Mouse (Mus musculus): ENCODE data around the gene Pdia3.
"Not testable (repeated sequence)": the region's sequence is repeated elsewhere in the genome, so short reads cannot be mapped to it uniquely, and the experiment has no call there.

The Pdia3 gene

DNA sequence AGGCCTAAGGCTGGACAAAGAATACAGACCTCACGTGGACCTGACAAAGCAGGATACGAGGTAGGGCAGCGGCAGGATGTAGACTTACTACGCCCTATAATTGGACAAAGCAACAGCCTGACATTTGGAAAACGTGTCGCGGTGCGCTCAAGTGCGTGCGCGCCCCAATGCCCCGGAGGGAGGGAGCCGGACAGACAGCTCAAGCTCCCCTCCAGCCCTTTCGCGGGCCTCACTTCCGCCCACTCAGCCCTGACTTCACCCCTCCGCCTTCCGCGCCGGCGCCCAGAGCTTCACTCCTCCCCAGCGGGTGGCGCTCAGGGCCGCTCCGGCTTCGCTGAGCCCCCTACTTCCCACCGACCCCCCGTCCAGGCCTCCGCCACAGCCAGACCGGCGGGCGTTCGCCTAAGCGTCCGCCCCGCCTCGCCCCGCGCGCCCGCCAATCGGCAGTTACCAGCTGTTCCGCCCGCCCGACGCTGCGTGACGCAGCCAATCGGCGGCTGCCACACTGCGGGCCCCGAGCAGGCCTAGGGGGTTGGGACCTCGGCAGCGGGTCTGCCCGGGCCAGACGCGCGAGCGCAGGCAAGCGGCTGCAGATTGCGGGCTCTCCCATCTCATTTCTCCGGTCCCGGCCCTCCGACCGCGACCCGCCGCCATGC is at the start of gene Pdia3, which contains the start of gene Catsper2:
Gene Pdia3 (plus strand): TSS at position 389 of the 656 bp plus-strand sequence.
Gene Catsper2 (minus strand): TSS at position 406 of the 656 bp plus-strand sequence.
- in situ Hi-C loops (cut with MseI, MboI), result no loop called here

GRCm38 (mm10) chr2:121368831-121369230 is 44.7 kb upstream of the Pdia3 start:
- in situ Hi-C loops (cut with MseI, MboI), result no loop called here

- in situ Hi-C loops (cut with MseI, MboI), result no loop called here
Measured at GRCm38 (mm10) chr2:121370921-121371320, 42.7 kb upstream of the Pdia3 start.

DNA sequence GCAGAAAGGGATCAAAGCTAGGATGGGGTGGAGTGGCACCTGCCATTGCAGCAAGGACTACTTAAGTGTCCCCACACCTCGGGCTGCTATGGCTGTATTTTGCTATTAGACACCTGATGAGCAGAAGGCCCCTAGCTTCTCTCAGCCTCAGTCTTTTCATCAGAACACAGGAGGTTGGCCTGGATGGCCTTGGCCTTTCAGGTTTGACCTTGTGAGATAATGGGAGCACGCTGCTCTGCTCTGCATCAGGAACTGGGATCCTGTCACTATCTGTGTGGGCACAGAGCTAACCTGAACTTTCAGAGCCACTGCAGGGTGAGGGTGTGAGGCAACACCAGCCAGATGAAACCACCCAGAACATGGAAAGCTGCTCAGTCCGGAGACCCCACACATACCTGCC is 41.3 kb upstream of the Pdia3 start:
- in situ Hi-C loops (cut with MseI, MboI), result no loop called here

DNA sequence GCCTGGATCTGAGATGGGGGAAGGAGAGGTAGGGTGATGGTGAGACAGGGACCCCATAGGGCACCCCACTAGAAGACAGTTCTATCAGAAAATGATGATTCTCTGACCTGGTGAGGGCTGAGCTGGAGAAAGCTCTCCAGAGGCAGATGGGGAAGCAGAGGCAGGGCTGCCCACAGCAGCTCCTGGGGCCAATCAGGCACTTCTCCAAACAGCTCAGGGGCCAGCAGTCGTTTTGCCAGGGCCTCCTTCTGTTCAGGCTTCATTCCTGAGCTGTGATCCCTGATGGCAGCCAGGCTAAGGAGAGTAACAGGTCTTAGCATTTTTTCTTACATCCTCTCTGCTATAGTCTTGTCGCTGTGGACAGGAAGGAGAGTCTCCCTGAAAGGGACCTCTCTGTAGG is 38.8 kb upstream of the Pdia3 start:
- in situ Hi-C loops (cut with MseI, MboI), result no loop called here

GRCm38 (mm10) chr2:121386961-121387575 is 26.5 kb upstream of the Pdia3 start, which contains the start of gene Strc:
Strc (minus strand) TSS chr2:121387168.
- in situ Hi-C loops (cut with MseI, MboI), result not testable (repeated sequence)

DNA sequence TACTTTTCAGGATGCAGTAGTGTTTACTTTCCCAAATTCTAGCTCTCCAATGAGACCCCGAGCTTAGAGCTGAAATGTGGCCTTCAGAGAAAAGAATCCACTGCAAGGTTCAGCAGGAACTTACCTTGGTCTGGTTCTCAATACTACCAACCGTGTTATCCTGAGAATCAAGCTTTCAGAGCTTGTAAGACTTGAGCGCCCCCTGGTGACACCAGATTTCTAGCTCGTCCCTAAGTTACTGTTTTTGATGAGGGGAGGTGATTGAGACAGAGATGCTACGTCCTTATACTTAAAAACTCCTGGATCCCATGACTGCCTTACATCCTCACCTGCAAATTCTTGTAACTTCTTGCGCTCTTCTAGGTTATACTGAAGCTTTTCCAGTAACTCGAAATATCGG is 17.0 kb upstream of the Pdia3 start:
- in situ Hi-C loops (cut with MseI, MboI), result no loop called here

DNA sequence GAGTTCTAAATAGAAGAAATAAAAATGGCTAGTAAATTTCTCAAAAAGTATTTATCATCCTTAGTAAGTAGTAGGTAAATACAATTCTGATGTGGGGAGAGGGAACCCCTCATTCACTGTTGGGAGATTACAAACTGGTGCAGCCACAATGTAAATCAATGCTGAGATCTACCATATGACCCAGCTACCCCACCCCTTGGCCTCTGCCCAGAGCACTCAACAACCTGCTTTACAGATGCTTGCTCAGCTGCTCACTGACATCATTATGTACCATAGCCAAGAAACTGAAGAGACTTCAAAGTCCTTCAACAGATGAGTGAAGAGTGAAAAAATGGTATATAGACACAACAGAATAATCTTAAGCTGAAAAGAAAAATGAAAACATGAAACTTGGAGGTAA is 10.3 kb upstream of the Pdia3 start:
- in situ Hi-C loops (cut with MseI, MboI), result no loop called here

DNA sequence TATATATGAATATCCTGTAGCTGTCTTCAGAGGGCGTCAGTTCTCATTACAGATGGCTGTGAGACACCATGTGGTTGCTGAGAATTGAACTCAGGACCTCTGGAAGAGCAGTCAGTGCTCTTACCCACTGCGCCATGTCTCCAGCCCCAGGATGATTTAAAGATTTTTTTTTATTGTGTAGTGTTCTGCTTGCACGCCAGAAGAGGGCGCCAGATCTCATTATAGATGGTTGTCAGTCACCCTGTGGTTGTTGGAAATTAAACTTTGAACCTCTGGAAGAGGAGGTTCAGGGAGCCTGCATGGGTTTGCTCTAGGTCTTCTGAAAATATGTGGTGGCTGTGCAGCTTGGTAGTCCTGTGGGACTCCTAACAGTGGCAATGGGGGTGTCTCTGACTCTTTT is 5.4 kb upstream of the Pdia3 start:
- in situ Hi-C loops (cut with MseI, MboI), result no loop called here

GRCm38 (mm10) chr2:121412843-121413386 is 660 bp upstream of the Pdia3 start:
- in situ Hi-C loops (cut with MseI, MboI), result no loop called here

- in situ Hi-C loops (cut with MseI, MboI), result no loop called here
Measured at GRCm38 (mm10) chr2:121414139-121414685, 637 bp downstream of the Pdia3 start.

GRCm38 (mm10) chr2:121415103-121415502 is 1.5 kb downstream of the Pdia3 start:
- in situ Hi-C loops (cut with MseI, MboI), result no loop called here

GRCm38 (mm10) chr2:121415591-121415990 is 2.0 kb downstream of the Pdia3 start:
- in situ Hi-C loops (cut with MseI, MboI), result no loop called here

DNA sequence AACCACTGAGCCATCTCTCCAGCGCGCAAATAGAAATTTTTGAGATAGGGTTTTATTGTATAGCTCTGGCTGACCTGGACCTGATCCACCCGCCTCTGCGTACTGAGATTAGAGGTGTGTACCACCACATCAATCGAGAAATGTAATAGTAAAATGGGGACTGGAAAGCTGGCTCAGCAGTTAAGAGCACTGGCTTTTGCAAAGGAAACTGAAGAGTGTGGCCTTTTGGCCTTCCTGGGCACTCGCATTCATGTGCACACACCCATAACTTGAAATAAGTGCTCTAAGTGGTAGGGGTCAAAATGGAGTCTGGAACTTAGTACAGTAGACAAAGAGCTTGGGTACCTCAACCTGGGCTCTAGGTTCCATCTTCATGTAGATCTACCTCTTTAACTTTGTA is 2.8 kb downstream of the Pdia3 start:
- in situ Hi-C loops (cut with MseI, MboI), result no loop called here

DNA sequence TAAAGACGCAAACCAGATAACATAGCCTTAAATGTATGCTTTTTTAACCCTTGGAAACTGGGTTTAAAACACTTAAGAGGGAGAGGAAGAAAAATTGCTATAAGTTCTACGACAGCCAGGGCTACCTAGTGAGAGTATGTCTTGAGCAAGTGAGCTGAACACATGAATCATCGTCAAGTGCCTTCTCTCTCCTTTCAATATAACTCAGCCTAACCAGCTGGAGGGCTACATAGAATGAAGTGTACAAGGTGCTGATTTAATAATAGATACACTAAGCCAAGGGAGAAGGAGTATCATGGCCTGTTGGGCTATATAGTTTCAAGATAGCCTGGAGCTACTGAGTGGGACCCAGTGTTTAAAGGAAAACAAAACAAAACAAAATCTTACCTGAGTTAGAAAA is 4.9 kb downstream of the Pdia3 start:
- in situ Hi-C loops (cut with MseI, MboI), result no loop called here

DNA sequence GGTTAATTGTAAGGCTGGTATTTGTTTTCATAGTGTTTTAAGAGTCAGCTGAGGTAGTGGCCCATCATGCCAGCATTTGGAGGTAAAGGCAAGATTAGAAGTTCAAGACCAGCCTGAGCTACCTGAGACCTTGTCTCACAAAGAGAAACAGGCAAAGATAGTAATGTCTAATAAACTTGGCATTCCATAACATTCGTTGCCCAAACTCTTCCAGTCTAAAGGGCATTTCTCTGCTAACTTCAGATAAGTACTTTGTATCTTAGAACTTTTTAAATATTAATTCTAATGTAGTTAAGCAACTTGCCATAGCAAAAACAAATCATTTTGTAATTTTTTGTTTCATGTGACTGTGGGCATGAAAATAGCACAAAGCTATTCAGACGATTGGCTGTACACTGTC is 9.6 kb downstream of the Pdia3 start:
- in situ Hi-C loops (cut with MseI, MboI), result no loop called here

GRCm38 (mm10) chr2:121425890-121426289 is 12.3 kb downstream of the Pdia3 start:
- in situ Hi-C loops (cut with MseI, MboI), result no loop called here

DNA sequence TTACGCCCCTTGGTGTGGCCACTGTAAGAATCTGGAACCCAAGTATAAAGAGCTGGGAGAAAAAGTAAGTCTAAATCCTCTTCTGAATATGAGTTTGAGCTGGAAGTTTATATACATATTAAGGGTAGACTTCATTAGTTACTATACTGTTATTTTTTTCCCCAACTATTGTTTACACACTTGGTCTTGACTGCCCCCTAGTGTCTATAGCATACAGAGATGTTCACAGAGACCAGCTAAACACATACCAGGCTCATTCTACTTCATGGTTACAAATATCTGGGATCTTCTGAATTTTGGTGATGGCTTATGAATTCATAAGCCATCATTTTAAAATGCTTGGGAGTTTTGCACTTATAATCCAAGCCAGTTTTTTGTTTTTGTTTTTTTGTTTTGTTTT is 21.3 kb downstream of the Pdia3 start:
- in situ Hi-C loops (cut with MseI, MboI), result no loop called here

DNA sequence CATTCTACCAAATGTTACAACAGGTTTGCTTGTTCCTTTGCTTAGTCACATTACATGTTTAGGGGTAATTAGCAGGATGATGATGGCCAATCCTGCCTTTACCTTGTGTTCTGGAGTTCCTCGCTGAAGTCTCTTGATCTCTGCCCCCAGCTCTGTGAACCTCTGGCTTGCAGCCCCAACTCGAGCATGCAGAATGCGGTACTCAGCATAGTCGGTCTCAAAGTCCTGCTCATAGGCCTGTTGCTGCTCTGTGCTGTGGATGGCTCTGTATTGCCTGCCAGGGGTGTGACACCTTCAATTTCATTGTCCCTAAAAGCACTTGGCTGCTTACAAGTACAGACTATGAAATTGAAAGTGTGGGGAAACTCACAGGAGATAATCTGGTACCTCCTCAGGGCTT is 26.2 kb downstream of the Pdia3 start:
- in situ Hi-C loops (cut with MseI, MboI), result no loop called here

- in situ Hi-C loops (cut with MseI, MboI), result no loop called here
Measured at GRCm38 (mm10) chr2:121440834-121441605, 27.4 kb downstream of the Pdia3 start.

DNA sequence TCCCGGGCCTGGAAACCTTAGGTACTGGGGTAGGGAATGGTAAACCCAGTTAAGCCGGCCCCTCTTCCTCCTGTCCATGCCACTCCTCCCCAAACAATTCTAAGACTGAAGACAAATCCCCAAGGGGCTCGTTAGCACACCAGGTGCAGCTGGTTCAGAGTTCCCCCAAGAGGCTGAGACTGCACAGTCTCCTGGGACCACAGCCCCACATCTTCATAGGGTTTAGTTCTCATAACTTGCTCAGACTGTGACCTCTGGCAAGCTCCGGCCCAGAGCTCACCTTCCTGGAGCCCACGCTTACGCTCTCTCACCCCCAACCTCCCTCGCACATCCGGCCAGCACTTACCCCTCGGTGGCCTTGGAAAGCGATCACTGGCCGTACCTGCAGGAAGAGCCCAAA is 28.2 kb downstream of the Pdia3 start:
- in situ Hi-C loops (cut with MseI, MboI), result no loop called here

All from mouse trophoblast stem cell (cell line).